Mouse (Mus musculus): ENCODE results near the gene Tra2a.

Tra2a gene

GRCm38 (mm10) chr6:49233356-49233755 is 30.5 kb downstream of the Tra2a start:
- DNase-seq: no peak

DNA sequence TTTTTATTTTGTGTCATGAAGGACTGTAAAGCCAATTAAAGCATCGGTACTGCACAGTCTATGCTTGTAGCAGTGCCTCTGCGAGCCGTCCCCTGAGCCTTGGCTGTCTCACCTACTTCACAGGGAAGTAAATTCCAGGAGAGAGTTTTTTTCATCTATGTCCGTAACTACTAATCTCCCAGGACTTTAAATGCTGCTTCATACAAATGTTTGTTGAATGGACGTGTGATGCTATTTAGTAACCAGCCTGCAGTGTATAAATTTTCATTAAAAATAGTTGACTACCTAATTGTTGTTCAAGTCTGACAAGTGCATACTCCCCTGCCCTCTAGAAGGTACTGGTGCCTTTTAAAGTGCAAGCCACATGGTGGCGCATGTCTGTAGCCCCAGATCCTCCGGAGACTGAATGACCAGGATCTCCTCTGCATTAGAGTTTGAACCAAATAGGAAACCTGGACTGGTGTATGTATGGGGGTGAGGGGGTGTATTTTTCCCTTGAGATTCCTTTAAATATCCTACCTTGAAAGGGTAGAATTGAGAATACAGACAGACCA is 35.6 kb downstream of the Tra2a start:
- peak; percentile 66 to 71 for DNase-seq

GRCm38 (mm10) chr6:49227184-49227735 is 36.6 kb downstream of the Tra2a start:
- DNase-seq: no peak

- no peak for DNase-seq
Measured at GRCm38 (mm10) chr6:49225728-49226123, 38.1 kb downstream of the Tra2a start.

- no peak for DNase-seq
Measured at GRCm38 (mm10) chr6:49224923-49225727, 38.7 kb downstream of the Tra2a start.

- no peak for DNase-seq
Measured at GRCm38 (mm10) chr6:49221906-49222305, 41.9 kb downstream of the Tra2a start.

GRCm38 (mm10) chr6:49219920-49220604 is 43.8 kb downstream of the Tra2a start:
- DNase-seq: no peak

DNA sequence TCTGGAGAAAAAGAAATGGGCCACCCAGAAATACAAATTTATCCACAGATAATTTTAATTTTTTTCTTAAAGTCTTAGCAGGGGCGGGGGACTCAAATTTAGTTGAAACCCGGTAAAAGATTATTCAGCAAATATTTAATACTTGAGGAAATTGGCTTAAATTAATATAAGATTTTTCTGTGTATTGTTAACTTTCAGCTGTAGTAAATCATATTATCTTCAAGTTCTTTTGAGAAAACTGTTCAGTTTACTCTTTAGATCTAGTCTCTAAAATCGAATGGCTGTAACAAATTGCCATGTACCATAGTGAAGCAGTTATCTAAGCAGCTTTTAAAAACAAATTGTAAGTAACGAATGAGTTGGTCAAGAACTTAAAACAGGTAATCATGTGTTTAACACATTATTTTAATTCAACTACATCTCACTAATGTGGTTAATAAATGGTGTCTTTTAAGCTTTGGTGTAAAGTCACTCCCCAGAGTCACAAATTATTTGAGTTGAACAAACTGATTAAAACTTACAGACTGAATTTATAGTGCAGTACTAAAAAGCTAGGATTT is 44.8 kb downstream of the Tra2a start:
- no peak for DNase-seq

DNA sequence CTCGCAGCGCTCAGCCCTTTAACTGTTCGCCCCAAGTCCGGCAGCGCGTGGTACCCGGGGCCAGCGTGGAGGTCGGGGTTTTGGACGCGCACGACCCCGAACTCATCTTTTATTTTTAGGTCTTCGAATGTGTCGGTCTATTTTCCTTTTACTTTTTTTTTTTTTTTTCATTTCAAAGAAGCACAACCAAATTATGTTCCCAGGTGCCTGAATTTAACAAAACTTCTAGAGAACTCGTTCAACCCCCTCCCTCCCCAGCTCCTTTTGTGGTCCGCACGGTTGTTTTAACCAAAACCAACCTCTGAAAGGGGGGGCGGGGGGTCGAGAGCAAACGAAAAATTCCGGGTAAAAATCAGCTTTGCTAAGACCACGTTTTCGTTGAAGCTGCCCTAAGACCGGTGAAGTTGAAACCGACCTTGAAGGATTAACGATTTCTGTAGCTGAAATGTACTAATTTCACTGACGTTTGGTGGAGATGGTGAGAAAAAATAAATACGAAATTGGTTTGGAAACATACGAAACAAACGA is 45.5 kb downstream of the Tra2a start:
- no peak for DNase-seq

DNA sequence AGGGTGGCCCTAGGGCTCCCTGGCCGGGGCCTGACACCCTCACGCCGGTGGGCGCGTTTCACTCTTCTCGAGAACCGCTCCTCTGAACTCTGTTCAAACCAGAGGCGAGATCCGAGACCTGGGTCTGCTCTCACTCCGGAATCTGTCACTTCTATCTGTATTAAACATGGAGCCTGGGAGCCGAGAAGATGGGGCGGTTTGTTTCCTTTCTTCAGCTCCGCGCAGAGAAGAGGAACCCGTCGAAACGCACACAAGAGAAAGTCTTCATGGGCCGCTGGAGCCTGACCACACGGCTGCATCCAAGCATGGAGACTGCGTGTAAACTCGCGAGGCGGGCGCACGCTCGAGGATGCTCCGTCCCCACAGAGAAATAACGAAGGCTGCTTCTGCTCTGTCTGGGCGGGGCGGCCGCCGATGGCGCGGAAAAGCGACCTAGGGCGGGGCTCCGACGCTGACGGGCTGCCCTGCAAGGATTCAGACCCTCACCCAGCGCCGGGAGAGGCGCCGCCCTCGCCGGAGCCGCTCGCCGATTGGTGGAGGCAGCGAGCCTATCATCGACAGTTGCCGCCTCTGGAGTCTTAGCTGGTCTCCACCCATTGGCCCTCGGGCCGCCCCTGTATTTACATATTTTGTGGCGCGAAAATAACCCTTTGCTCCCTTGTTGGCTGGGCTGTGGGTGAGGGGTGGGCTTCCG is 46.1 kb downstream of the Tra2a start:
- DNase-seq: peak; percentile 36 to 73

- no peak for DNase-seq
Measured at GRCm38 (mm10) chr6:49216811-49217542, 46.9 kb downstream of the Tra2a start.

DNA sequence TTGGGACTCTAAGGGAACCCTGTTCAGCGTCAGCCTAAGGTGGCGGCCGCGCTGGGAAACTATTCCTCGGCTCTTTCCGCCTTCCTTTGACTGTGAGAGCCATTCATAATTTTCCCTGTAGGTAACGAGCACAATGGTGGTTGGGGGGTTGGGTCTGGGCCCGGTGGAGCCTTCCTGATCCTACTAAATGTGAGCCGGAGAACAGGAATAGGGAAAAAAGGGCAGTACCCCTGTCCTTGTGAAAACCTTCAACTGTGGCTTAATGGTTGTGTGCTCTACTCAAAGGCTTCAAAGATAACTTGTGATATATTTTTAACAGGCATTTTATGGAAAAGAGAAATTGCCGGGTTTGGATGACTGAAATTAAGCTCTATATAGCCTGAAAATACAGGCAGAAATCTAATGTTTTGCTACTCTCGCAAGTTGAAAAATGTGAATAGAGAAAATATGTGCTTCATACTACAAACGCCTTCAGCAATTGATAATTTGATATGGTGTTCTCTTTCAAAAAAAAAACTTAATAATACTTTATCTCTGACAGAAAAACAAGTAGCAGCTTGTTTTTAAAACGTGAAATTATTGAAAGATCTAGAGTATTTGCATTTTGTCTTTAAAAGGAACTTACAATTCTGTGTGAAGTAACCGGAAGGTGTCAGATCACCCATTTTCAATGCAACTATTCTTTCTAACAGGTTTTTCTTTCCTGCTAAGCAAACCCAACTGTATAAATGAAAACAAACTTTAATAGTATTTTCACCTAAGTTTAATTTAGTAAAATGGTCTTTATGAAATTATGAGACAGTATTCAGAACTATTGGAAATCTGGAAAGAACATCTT is 47.9 kb downstream of the Tra2a start:
- DNase-seq: no peak

DNA sequence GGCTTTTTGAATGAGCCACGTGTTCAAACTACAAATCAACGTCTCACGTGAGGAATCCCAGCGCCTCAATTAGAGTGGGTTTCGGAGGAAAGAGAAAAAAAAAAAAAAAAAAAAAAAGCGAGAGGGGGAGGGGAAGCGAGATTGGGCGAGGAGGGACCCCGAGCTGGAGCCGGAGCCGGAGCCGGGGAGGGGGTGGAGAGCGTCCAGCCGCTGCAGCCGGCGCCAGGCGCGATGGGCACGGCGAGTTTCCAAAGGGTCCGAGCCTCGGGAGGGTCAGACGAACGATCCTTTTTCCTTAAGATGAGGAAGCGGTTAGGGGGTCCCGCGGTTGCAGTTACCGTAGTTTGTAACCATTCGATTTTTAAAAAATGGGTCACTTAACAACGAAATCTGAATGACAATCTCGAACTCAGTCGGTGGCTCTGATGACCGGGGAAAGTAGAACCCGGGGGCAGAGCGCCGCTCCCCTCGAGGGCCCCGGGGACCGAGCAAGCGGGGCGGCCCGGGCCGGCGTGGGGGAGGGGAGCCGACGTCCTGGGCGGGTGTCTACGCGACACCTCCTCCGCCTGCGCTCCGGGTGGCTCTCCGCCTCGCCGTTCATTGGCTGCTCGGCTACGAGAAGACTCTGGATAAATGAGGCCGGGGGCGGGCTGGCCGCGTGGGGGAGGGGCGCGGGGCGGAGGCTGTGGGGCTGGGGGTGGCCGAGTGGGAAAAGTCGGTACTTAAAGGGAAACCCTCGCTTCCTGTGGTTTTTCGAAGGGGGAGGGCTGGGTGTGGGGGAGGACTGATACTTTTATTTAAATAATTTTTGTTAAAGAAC is 48.7 kb downstream of the Tra2a start, which contains the start of gene Igf2bp3:
Gene Igf2bp3, minus strand, starts transcription at position 30 of the 820 bp plus-strand sequence.
- DNase-seq: peak; percentile 14 to 51

- DNase-seq: peak; percentile 20 to 47
Measured at GRCm38 (mm10) chr6:49214086-49214927, 49.5 kb downstream of the Tra2a start.

- peak in 1 of 2 experiments; percentile 44 for DNase-seq
Measured at GRCm38 (mm10) chr6:49213581-49214085, 50.2 kb downstream of the Tra2a start.

- DNase-seq: no peak
Measured at GRCm38 (mm10) chr6:49212931-49213580, 50.8 kb downstream of the Tra2a start.

DNA sequence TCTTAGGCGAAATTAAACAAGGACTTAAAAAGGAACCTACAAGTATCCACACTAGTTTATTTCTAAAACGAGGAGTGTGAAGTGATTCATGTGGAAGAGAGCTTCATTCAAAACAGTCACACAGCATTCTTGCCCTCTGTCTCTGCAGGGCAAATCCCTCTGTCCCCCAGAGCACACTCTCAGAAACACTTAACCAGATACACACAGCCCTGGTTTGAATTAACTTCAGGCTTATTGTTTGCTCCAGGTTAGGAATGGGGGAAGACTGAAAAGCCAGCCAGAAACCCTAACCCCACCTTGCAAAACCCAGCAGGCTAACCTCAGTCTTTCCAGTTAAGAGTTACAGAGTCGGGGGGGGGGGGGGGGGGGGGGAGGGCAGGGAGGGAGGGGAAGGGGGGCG is 51.7 kb downstream of the Tra2a start:
- DNase-seq: no peak

GRCm38 (mm10) chr6:49211596-49211995 is 52.2 kb downstream of the Tra2a start:
- no peak for DNase-seq

All from kidney, postnatal 25 days (tissue).